Mouse (Mus musculus) kidney, postnatal 10 days (tissue): ENCODE data around the gene Gorab.
A peak's percentile ranks its signal among the peaks of the same experiment; 100 is the strongest.

Experiments
- DNase-seq: peaks from one replicate; pipeline ENCODE4 v3.0.0; 2021; ENCODE audit warnings: mixed read lengths

The Gorab gene

GRCm38 (mm10) chr1:163356167-163356566 is 47.3 kb downstream of the Gorab start:
- no peak for DNase-seq

GRCm38 (mm10) chr1:163355626-163356156 is 47.8 kb downstream of the Gorab start:
- no peak for DNase-seq

- DNase-seq = no peak
Observed at GRCm38 (mm10) chr1:163350988-163351387, 52.5 kb downstream of the Gorab start.

- no peak for DNase-seq
Observed at GRCm38 (mm10) chr1:163345541-163345940, 57.9 kb downstream of the Gorab start.

- DNase-seq = no peak
Observed at GRCm38 (mm10) chr1:163344931-163345330, 58.5 kb downstream of the Gorab start.

DNA sequence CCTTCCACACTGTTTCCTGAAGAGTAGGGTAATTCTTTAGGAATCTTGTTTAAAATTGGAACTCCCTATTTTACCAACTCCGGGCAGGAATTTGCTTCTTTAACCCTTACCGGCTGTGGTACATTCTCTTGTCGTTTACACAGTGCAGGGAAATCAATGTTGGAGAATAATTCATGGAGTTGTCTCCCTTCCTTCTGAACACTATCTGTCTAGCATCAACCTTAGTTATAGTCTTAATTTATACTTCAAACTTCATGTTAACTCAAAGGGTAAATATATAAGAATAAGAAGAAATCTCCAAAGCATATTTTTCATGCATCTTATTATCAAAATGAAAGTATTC is 64.3 kb downstream of the Gorab start:
- DNase-seq = no peak

- DNase-seq = no peak
Observed at GRCm38 (mm10) chr1:163338525-163339218, 64.8 kb downstream of the Gorab start.

- peak; percentile 13 for DNase-seq
Observed at GRCm38 (mm10) chr1:163337821-163338220, 65.6 kb downstream of the Gorab start.
